Mouse (Mus musculus): Measurements from ENCODE around the gene 4930469K13Rik. TPM values are rescaled to one million over a fixed set of nuclear protein-coding genes. Genes with fewer than 3 reads are reported as not detected.

The 4930469K13Rik gene
- total RNA-seq, 1 experiment from 2014 or later = not detected

- ATAC-seq (replicated peaks; ENCODE audit: insufficient number of reproducible peaks, low FRiP score, low TSS enrichment, poor library complexity, severe bottlenecking) = peak; percentile 81
Observed at GRCm38 (mm10) chr11:34048375-34049124, 49.8 kb downstream of the 4930469K13Rik start.

GRCm38 (mm10) chr11:34047542-34047937 lies 50.8 kb downstream of the 4930469K13Rik start:
- ATAC-seq (replicated peaks; ENCODE audit: insufficient number of reproducible peaks, low FRiP score, low TSS enrichment, poor library complexity, severe bottlenecking) = no peak

- ATAC-seq (replicated peaks; ENCODE audit: insufficient number of reproducible peaks, low FRiP score, low TSS enrichment, poor library complexity, severe bottlenecking) = peak; percentile 51
Observed at GRCm38 (mm10) chr11:34046767-34047541, 51.4 kb downstream of the 4930469K13Rik start, which contains the start of gene Lcp2. TSS of gene Lcp2 (plus strand) at chr11:34046920.

GRCm38 (mm10) chr11:34042808-34043207 lies 55.5 kb downstream of the 4930469K13Rik start:
- ATAC-seq (replicated peaks; ENCODE audit: insufficient number of reproducible peaks, low FRiP score, low TSS enrichment, poor library complexity, severe bottlenecking) = no peak

- no peak for ATAC-seq (replicated peaks; ENCODE audit: insufficient number of reproducible peaks, low FRiP score, low TSS enrichment, poor library complexity, severe bottlenecking)
Observed at GRCm38 (mm10) chr11:34040061-34040460, 58.3 kb downstream of the 4930469K13Rik start.

GRCm38 (mm10) chr11:34035909-34036658 lies 62.3 kb downstream of the 4930469K13Rik start:
- peak; percentile 79 for ATAC-seq (replicated peaks; ENCODE audit: insufficient number of reproducible peaks, low FRiP score, low TSS enrichment, poor library complexity, severe bottlenecking)

- no peak for ATAC-seq (replicated peaks; ENCODE audit: insufficient number of reproducible peaks, low FRiP score, low TSS enrichment, poor library complexity, severe bottlenecking)
Observed at GRCm38 (mm10) chr11:34034794-34035193, 63.6 kb downstream of the 4930469K13Rik start.

- ATAC-seq (replicated peaks; ENCODE audit: insufficient number of reproducible peaks, low FRiP score, low TSS enrichment, poor library complexity, severe bottlenecking) = peak; percentile 64
Observed at GRCm38 (mm10) chr11:34034008-34034505, 64.3 kb downstream of the 4930469K13Rik start.

- peak; percentile 87 for ATAC-seq (replicated peaks; ENCODE audit: insufficient number of reproducible peaks, low FRiP score, low TSS enrichment, poor library complexity, severe bottlenecking)
Observed at GRCm38 (mm10) chr11:34031015-34031805, 67.1 kb downstream of the 4930469K13Rik start.

GRCm38 (mm10) chr11:34029658-34030057 lies 68.7 kb downstream of the 4930469K13Rik start:
- ATAC-seq (replicated peaks; ENCODE audit: insufficient number of reproducible peaks, low FRiP score, low TSS enrichment, poor library complexity, severe bottlenecking) = no peak

- ATAC-seq (replicated peaks; ENCODE audit: insufficient number of reproducible peaks, low FRiP score, low TSS enrichment, poor library complexity, severe bottlenecking) = peak; percentile 71
Observed at GRCm38 (mm10) chr11:34025091-34025490, 73.3 kb downstream of the 4930469K13Rik start.

GRCm38 (mm10) chr11:34012007-34012652 lies 86.2 kb downstream of the 4930469K13Rik start:
- peak; percentile 30 for ATAC-seq (replicated peaks; ENCODE audit: insufficient number of reproducible peaks, low FRiP score, low TSS enrichment, poor library complexity, severe bottlenecking)

GRCm38 (mm10) chr11:34010859-34011172 lies 87.5 kb downstream of the 4930469K13Rik start:
- ATAC-seq (replicated peaks; ENCODE audit: insufficient number of reproducible peaks, low FRiP score, low TSS enrichment, poor library complexity, severe bottlenecking) = peak; percentile 66

GRCm38 (mm10) chr11:34010133-34010858 lies 88.1 kb downstream of the 4930469K13Rik start:
- ATAC-seq (replicated peaks; ENCODE audit: insufficient number of reproducible peaks, low FRiP score, low TSS enrichment, poor library complexity, severe bottlenecking) = peak; percentile 71

- peak; percentile 37 for ATAC-seq (replicated peaks; ENCODE audit: insufficient number of reproducible peaks, low FRiP score, low TSS enrichment, poor library complexity, severe bottlenecking)
Observed at GRCm38 (mm10) chr11:34009316-34010087, 88.9 kb downstream of the 4930469K13Rik start.

GRCm38 (mm10) chr11:34008702-34009101 lies 89.7 kb downstream of the 4930469K13Rik start:
- ATAC-seq (replicated peaks; ENCODE audit: insufficient number of reproducible peaks, low FRiP score, low TSS enrichment, poor library complexity, severe bottlenecking) = peak; percentile 38
